Mouse (Mus musculus) adrenal gland, postnatal 25 days (tissue): ENCODE results near the gene Esm1. TPM values are rescaled to one million over a fixed set of nuclear protein-coding genes. Genes with fewer than 3 reads are reported as not detected.
"Not testable (repeated sequence)": the region's sequence is repeated elsewhere in the genome, so short reads cannot be mapped to it uniquely, and the experiment has no call there.

ENCODE experiments used
- DNase-seq: peaks from one replicate; pipeline ENCODE4 v3.0.0; 2021; ENCODE audit warnings: mixed read lengths
- total RNA-seq: library from RNA; stranded (reverse); gene quantifications from 2 replicates; pipeline ENCODE4 v1.2.3, GENCODE M21; 2021

Esm1 gene
- total RNA-seq, 1 experiment from 2014 or later = 11.5 TPM

DNA sequence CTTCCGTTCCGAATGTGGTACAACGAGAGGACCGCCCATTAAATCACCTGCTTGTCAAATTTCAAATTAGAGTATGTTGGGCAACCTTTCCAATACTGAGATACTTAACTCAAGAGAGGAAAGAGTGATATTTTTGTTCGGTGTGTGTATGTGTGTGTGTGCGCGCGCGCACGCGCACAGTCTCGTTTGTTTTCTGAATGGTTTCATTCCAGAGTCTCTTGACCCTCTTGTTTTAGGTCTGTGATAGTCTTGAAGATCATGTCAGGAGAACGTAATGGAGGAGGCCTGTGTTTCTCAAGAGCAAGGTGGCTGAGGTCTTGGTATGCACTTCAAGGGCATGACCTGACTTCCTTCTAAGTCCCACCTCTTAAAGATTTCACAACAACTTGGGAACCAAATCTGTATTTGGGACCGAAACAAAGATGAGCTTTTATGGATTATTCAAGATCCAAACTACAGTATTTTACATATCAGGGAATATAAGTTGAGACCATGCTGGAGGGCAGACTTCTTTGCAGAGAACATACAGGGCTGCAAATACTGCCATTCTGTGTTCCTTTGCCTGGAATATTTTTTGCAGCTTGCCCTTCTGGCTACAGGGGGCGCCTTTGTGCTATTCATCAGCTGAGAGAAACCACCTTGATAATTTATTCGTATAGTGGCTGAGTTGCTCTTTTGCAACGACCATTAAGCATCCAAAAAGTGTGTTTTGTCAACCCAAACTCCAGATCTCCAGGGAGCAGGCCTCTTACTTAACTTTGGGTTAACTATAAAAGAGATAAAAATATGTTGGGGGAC, 18.4 kb downstream of the Esm1 start:
- DNase-seq = peak; percentile 12

- no peak for DNase-seq
Observed at GRCm38 (mm10) chr13:113242129-113242528, 32.7 kb downstream of the Esm1 start.

GRCm38 (mm10) chr13:113245025-113245424, 35.6 kb downstream of the Esm1 start:
- DNase-seq = no peak

- DNase-seq = not testable (repeated sequence)
Observed at GRCm38 (mm10) chr13:113252580-113252979, 43.1 kb downstream of the Esm1 start.

- no peak for DNase-seq
Observed at GRCm38 (mm10) chr13:113256766-113257165, 47.3 kb downstream of the Esm1 start.

- DNase-seq = no peak
Observed at GRCm38 (mm10) chr13:113257190-113257589, 47.7 kb downstream of the Esm1 start.

DNA sequence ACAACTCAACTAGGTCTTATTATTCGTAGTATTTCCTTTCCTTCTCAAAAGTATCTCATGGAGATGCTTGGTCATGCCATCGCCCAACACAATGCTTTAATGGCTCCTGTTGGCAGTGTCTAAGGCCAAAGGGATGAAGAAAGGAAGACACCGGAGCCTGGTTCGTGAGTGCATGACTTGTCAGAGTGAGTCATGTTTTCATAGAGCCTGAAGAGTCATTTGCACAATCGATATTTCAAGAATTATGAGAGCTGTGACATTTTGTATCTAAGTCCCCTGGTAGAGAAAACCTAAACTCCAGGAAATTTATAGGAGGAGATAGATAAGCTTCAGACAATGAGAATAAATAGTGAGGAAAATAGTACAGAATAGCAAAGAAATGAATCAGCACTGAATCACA, 49.8 kb downstream of the Esm1 start:
- no peak for DNase-seq

GRCm38 (mm10) chr13:113262822-113263221, 53.4 kb downstream of the Esm1 start:
- no peak for DNase-seq

GRCm38 (mm10) chr13:113265257-113265656, 55.8 kb downstream of the Esm1 start:
- peak; percentile 60 for DNase-seq

DNA sequence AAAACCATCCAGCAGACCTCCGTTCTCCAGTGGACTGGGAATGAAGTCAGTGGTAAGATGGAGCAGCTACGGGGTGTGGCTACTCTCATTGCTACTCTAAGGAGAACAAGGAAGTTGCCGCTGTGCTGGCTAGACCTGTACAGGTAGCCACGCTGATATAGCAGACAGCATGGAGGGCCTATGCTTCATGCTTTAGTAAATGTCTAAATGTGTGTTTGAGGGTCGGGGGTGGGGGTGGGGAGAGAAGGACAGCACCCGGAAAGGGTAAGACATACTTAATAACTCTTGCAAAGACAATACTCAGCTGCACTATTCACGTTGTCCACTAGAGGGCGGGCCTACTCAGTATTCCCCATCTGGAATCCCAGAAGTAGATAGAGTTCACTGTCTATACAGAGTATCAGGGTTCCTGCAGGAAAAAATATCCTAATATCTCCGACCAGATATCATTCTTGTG, 57.1 kb downstream of the Esm1 start:
- peak; percentile 67 for DNase-seq

- DNase-seq = no peak
Observed at GRCm38 (mm10) chr13:113267204-113267603, 57.7 kb downstream of the Esm1 start.

Other genes starting within 250 kb of the Esm1 start
- 0.33 and 0.67 TPM in 2 replicates for gene Ccno, start 221.9 kb upstream of the Esm1 start, total RNA-seq
- not detected in 2 replicates for gene Mcidas, start 215.8 kb upstream of the Esm1 start, total RNA-seq
- gene Cdc20b, start 174.5 kb upstream of the Esm1 start, total RNA-seq = not detected in 2 replicates
- 86.0 and 96.8 TPM in 2 replicates for gene Gpx8, start 163.2 kb upstream of the Esm1 start, total RNA-seq
- not detected in 2 replicates for gene Gzma, start 108.7 kb upstream of the Esm1 start, total RNA-seq
- not detected in 2 replicates for gene Gzmk, start 16.2 kb downstream of the Esm1 start, total RNA-seq
- 0.81 and 0.85 TPM in 2 replicates for gene BC067074, start 83.5 kb downstream of the Esm1 start, total RNA-seq